Mouse (Mus musculus) 3T3-L1 (cell line): ENCODE results near the gene Rell1.
A peak's percentile ranks its signal among the peaks of the same experiment; 100 is the strongest.

Experiments used
- DNase-seq: peaks from one replicate; pipeline ENCODE4 v3.0.0-alpha.2; 2015; ENCODE audit warnings: low read depth, low spot score

Gene Rell1

GRCm38 (mm10) chr5:63952039-63952438, 16.7 kb downstream of the Rell1 start:
- no peak for DNase-seq

- DNase-seq: no peak
Measured at GRCm38 (mm10) chr5:63951421-63951911, 17.2 kb downstream of the Rell1 start.

- peak; percentile 41 for DNase-seq
Measured at GRCm38 (mm10) chr5:63949195-63949594, 19.5 kb downstream of the Rell1 start.

GRCm38 (mm10) chr5:63947526-63947925, 21.2 kb downstream of the Rell1 start:
- no peak for DNase-seq

- no peak for DNase-seq
Measured at GRCm38 (mm10) chr5:63943291-63943690, 25.4 kb downstream of the Rell1 start.

- DNase-seq: no peak
Measured at GRCm38 (mm10) chr5:63941891-63942290, 26.8 kb downstream of the Rell1 start.

GRCm38 (mm10) chr5:63938575-63938974, 30.1 kb downstream of the Rell1 start:
- DNase-seq: no peak

GRCm38 (mm10) chr5:63936740-63937139, 32.0 kb downstream of the Rell1 start:
- DNase-seq: peak; percentile 86

- DNase-seq: no peak
Measured at GRCm38 (mm10) chr5:63935581-63935980, 33.1 kb downstream of the Rell1 start.

- DNase-seq: no peak
Measured at GRCm38 (mm10) chr5:63932829-63933228, 35.9 kb downstream of the Rell1 start.

- no peak for DNase-seq
Measured at GRCm38 (mm10) chr5:63930824-63931358, 37.8 kb downstream of the Rell1 start.

GRCm38 (mm10) chr5:63925035-63925628, 43.6 kb downstream of the Rell1 start:
- no peak for DNase-seq

GRCm38 (mm10) chr5:63923305-63924025, 45.2 kb downstream of the Rell1 start:
- DNase-seq: no peak

- DNase-seq: peak; percentile 67
Measured at GRCm38 (mm10) chr5:63918201-63918600, 50.5 kb downstream of the Rell1 start.

- no peak for DNase-seq
Measured at GRCm38 (mm10) chr5:63916457-63917139, 52.1 kb downstream of the Rell1 start.

GRCm38 (mm10) chr5:63914896-63915295, 53.8 kb downstream of the Rell1 start:
- DNase-seq: no peak

GRCm38 (mm10) chr5:63910171-63910960, 58.3 kb downstream of the Rell1 start:
- no peak for DNase-seq

- DNase-seq: no peak
Measured at GRCm38 (mm10) chr5:63907513-63907912, 61.2 kb downstream of the Rell1 start.

- DNase-seq: peak; percentile 93
Measured at GRCm38 (mm10) chr5:63906149-63907093, 62.3 kb downstream of the Rell1 start.

GRCm38 (mm10) chr5:63903329-63903728, 65.4 kb downstream of the Rell1 start:
- DNase-seq: no peak

- DNase-seq: no peak
Measured at GRCm38 (mm10) chr5:63897820-63898110, 70.9 kb downstream of the Rell1 start.
